Mouse (Mus musculus): Measurements from ENCODE around the gene Camta1. TPM values are rescaled to one million over a fixed set of nuclear protein-coding genes. Genes with fewer than 3 reads are reported as not detected.

Camta1 gene
- polyA plus RNA-seq, 1 experiment from 2014 or later = 118 TPM

- peak overlapping the region; percentile 59 for H3K4me2 ChIP-seq
- H3K4me3 ChIP-seq = 0 out of 2 replicates have a peak overlapping the region, but pooled peaks have one; percentile 8
- no peak for ATAC-seq (ENCODE audit: extremely low read depth, insufficient number of reproducible peaks, low FRiP score, low TSS enrichment)
- H3K9me3 ChIP-seq = 0 out of 2 replicates have a peak, but pooled peaks cover 4% of the 10 kb centered on the region
- no peaks in the 10 kb centered on the region for H3K36me3 ChIP-seq
- H3K4me1 ChIP-seq = peaks cover 46% of the 10 kb centered on the region
- H3K9ac ChIP-seq = peak overlapping the region; percentile 50
- H3K27me3 ChIP-seq (replicated peaks) = peaks cover 12% of the 10 kb centered on the region
- 0 out of 2 replicates have a peak overlapping the region, but pooled peaks have one; percentile 67 for H3K27ac ChIP-seq (replicated peaks)
- 7% methylated on average over 20 of the region's 20 CpGs for WGBS
Measured at GRCm38 (mm10) chr4:151139053-151139840, 722.4 kb downstream of the Camta1 start.

- Histone ChIP-seq H3K27me3 (replicated peaks) (peaks cover 12% of the 10 kb centered on the region), H3K36me3 (no peaks in the 10 kb centered on the region), H3K27ac (replicated peaks) (peak overlapping the region; percentile 67), H3K9me3 (no peaks in the 10 kb centered on the region), H3K9ac (peak overlapping the region; percentile 15; the same call in 1 of the 2 replicates), H3K4me1 (peaks cover 52% of the 10 kb centered on the region), H3K4me2 (peak overlapping the region; percentile 59; the same call in 1 of the 2 replicates), H3K4me3 (no peak overlapping the region)
- 27% methylated on average over 2 of the region's 2 CpGs for WGBS
- ATAC-seq (ENCODE audit: extremely low read depth, insufficient number of reproducible peaks, low FRiP score, low TSS enrichment) = no peak
Measured at GRCm38 (mm10) chr4:151138586-151138985, 723.1 kb downstream of the Camta1 start.

- peak overlapping the region; percentile 67 for H3K27ac ChIP-seq (replicated peaks)
- WGBS = 9% methylated on average over 10 of the region's 10 CpGs
- peaks cover 12% of the 10 kb centered on the region for H3K27me3 ChIP-seq (replicated peaks)
- no peak for ATAC-seq (ENCODE audit: extremely low read depth, insufficient number of reproducible peaks, low FRiP score, low TSS enrichment)
- peaks cover 56% of the 10 kb centered on the region for H3K4me1 ChIP-seq
- H3K4me3 ChIP-seq = 0 out of 2 replicates have a peak overlapping the region, but pooled peaks have one; percentile 17
- H3K9me3 ChIP-seq = no peaks in the 10 kb centered on the region
- H3K9ac ChIP-seq = peak overlapping the region; percentile 56; the same call in 1 of the 2 replicates
- H3K36me3 ChIP-seq = no peaks in the 10 kb centered on the region
- peak overlapping the region; percentile 59 for H3K4me2 ChIP-seq
Measured at GRCm38 (mm10) chr4:151138135-151138534, 723.5 kb downstream of the Camta1 start.

GRCm38 (mm10) chr4:151137701-151138100 lies 724.0 kb downstream of the Camta1 start:
- Histone ChIP-seq H3K4me1 (peaks cover 56% of the 10 kb centered on the region), H3K9me3 (no peaks in the 10 kb centered on the region), H3K27me3 (replicated peaks) (peaks cover 14% of the 10 kb centered on the region), H3K4me2 (peak overlapping the region; percentile 59; the same call in 1 of the 2 replicates), H3K27ac (replicated peaks) (peak overlapping the region; percentile 67), H3K4me3 (0 out of 2 replicates have a peak overlapping the region, but pooled peaks have one; percentile 17), H3K9ac (peak overlapping the region; percentile 56), H3K36me3 (no peaks in the 10 kb centered on the region)
- no peak for ATAC-seq (ENCODE audit: extremely low read depth, insufficient number of reproducible peaks, low FRiP score, low TSS enrichment)
- WGBS = 45% methylated on average over 5 of the region's 5 CpGs

- Histone ChIP-seq H3K9ac (no peak overlapping the region), H3K27ac (replicated peaks) (no peak overlapping the region), H3K9me3 (no peaks in the 10 kb centered on the region), H3K4me2 (no peak overlapping the region), H3K4me3 (no peak overlapping the region), H3K4me1 (peaks cover 57% of the 10 kb centered on the region), H3K27me3 (replicated peaks) (peaks cover 16% of the 10 kb centered on the region), H3K36me3 (no peaks in the 10 kb centered on the region)
- no peak for ATAC-seq (ENCODE audit: extremely low read depth, insufficient number of reproducible peaks, low FRiP score, low TSS enrichment)
- 68% methylated on average over 8 of the region's 8 CpGs for WGBS
Measured at GRCm38 (mm10) chr4:151135491-151135890, 726.2 kb downstream of the Camta1 start.

GRCm38 (mm10) chr4:151133760-151134159 lies 727.9 kb downstream of the Camta1 start:
- Histone ChIP-seq H3K4me2 (no peak overlapping the region), H3K36me3 (no peaks in the 10 kb centered on the region), H3K9ac (no peak overlapping the region), H3K27ac (replicated peaks) (no peak overlapping the region), H3K4me1 (peaks cover 51% of the 10 kb centered on the region), H3K4me3 (no peak overlapping the region), H3K9me3 (no peaks in the 10 kb centered on the region), H3K27me3 (replicated peaks) (peaks cover 21% of the 10 kb centered on the region; the same call in 1 of the 2 replicates)
- ATAC-seq (ENCODE audit: extremely low read depth, insufficient number of reproducible peaks, low FRiP score, low TSS enrichment) = no peak
- WGBS = 44% methylated on average over 4 of the region's 4 CpGs

GRCm38 (mm10) chr4:151132493-151132892 lies 729.2 kb downstream of the Camta1 start:
- no peak overlapping the region for H3K9ac ChIP-seq
- ATAC-seq (ENCODE audit: extremely low read depth, insufficient number of reproducible peaks, low FRiP score, low TSS enrichment) = no peak
- no peak overlapping the region for H3K4me3 ChIP-seq
- no peak overlapping the region for H3K27ac ChIP-seq (replicated peaks)
- no peaks in the 10 kb centered on the region for H3K9me3 ChIP-seq
- H3K36me3 ChIP-seq = no peaks in the 10 kb centered on the region
- H3K4me2 ChIP-seq = no peak overlapping the region
- 55% methylated on average over 9 of the region's 9 CpGs for WGBS
- H3K4me1 ChIP-seq = peaks cover 46% of the 10 kb centered on the region
- H3K27me3 ChIP-seq (replicated peaks) = peaks cover 21% of the 10 kb centered on the region; the same call in 1 of the 2 replicates

GRCm38 (mm10) chr4:151130756-151131490 lies 730.8 kb downstream of the Camta1 start:
- H3K27ac ChIP-seq (replicated peaks) = no peak overlapping the region
- WGBS = 51% methylated on average over 9 of the region's 9 CpGs
- H3K9me3 ChIP-seq = no peaks in the 10 kb centered on the region
- ATAC-seq (ENCODE audit: extremely low read depth, insufficient number of reproducible peaks, low FRiP score, low TSS enrichment) = no peak
- no peaks in the 10 kb centered on the region for H3K36me3 ChIP-seq
- peaks cover 51% of the 10 kb centered on the region for H3K4me1 ChIP-seq
- no peak overlapping the region for H3K4me3 ChIP-seq
- peaks cover 21% of the 10 kb centered on the region; the same call in 1 of the 2 replicates for H3K27me3 ChIP-seq (replicated peaks)
- no peak overlapping the region for H3K9ac ChIP-seq
- H3K4me2 ChIP-seq = no peak overlapping the region

- Histone ChIP-seq H3K27ac (replicated peaks) (no peak overlapping the region), H3K9ac (peak overlapping the region; percentile 92), H3K4me1 (peaks cover 56% of the 10 kb centered on the region), H3K4me2 (peak overlapping the region; percentile 83), H3K36me3 (no peaks in the 10 kb centered on the region), H3K27me3 (replicated peaks) (peaks cover 21% of the 10 kb centered on the region; the same call in 1 of the 2 replicates), H3K4me3 (peak overlapping the region; percentile 75), H3K9me3 (no peaks in the 10 kb centered on the region)
- no peak for ATAC-seq (ENCODE audit: extremely low read depth, insufficient number of reproducible peaks, low FRiP score, low TSS enrichment)
- 63% methylated on average over 16 of the region's 16 CpGs for WGBS
Measured at GRCm38 (mm10) chr4:151129725-151130557, 731.7 kb downstream of the Camta1 start.

- H3K4me2 ChIP-seq = peak overlapping the region; percentile 83
- peak overlapping the region; percentile 90 for H3K27ac ChIP-seq (replicated peaks)
- ATAC-seq (ENCODE audit: extremely low read depth, insufficient number of reproducible peaks, low FRiP score, low TSS enrichment) = peak; percentile 58; the same call in 1 of the 2 replicates
- under 1% methylated on average over 69 of the region's 69 CpGs for WGBS
- H3K9me3 ChIP-seq = no peaks in the 10 kb centered on the region
- peaks cover 21% of the 10 kb centered on the region; the same call in 1 of the 2 replicates for H3K27me3 ChIP-seq (replicated peaks)
- peak overlapping the region; percentile 75 for H3K4me3 ChIP-seq
- peak overlapping the region; percentile 92 for H3K9ac ChIP-seq
- H3K36me3 ChIP-seq = no peaks in the 10 kb centered on the region
- H3K4me1 ChIP-seq = peaks cover 61% of the 10 kb centered on the region
Measured at GRCm38 (mm10) chr4:151128641-151129541, 732.8 kb downstream of the Camta1 start.
